Mouse (Mus musculus) brain, embryonic 18.5 days (tissue): ENCODE data around the gene Samd13.

Source experiments
- DNase-seq: peaks from one replicate; pipeline ENCODE4 v3.0.0-alpha.2; 2012; ENCODE audit warnings: low read depth, low spot score

Samd13 gene

GRCm38 (mm10) chr3:146616533-146617283 lies 68.7 kb downstream of the Samd13 start:
- DNase-seq: no peak

GRCm38 (mm10) chr3:146615496-146615895 lies 69.9 kb downstream of the Samd13 start, which contains the start of gene Dnase2b:
Gene Dnase2b (minus strand): TSS chr3:146615596.
- DNase-seq: no peak

GRCm38 (mm10) chr3:146611821-146612220 lies 73.6 kb downstream of the Samd13 start:
- DNase-seq: no peak

- no peak for DNase-seq
Observed at GRCm38 (mm10) chr3:146611261-146611660, 74.1 kb downstream of the Samd13 start.

- no peak for DNase-seq
Observed at GRCm38 (mm10) chr3:146610322-146610721, 75.1 kb downstream of the Samd13 start.

GRCm38 (mm10) chr3:146607368-146607767 lies 78.0 kb downstream of the Samd13 start:
- DNase-seq: peak; percentile 66

GRCm38 (mm10) chr3:146604647-146605046 lies 80.7 kb downstream of the Samd13 start:
- DNase-seq: no peak

- DNase-seq: no peak
Observed at GRCm38 (mm10) chr3:146602531-146602930, 82.9 kb downstream of the Samd13 start.

GRCm38 (mm10) chr3:146601205-146601604 lies 84.2 kb downstream of the Samd13 start:
- no peak for DNase-seq

GRCm38 (mm10) chr3:146599198-146599900 lies 86.0 kb downstream of the Samd13 start:
- DNase-seq: no peak

GRCm38 (mm10) chr3:146598411-146598810 lies 87.0 kb downstream of the Samd13 start:
- no peak for DNase-seq

GRCm38 (mm10) chr3:146596864-146597263 lies 88.5 kb downstream of the Samd13 start:
- DNase-seq: no peak

GRCm38 (mm10) chr3:146596387-146596786 lies 89.0 kb downstream of the Samd13 start:
- no peak for DNase-seq

GRCm38 (mm10) chr3:146595440-146595839 lies 90.0 kb downstream of the Samd13 start:
- DNase-seq: no peak
